Mouse (Mus musculus) spleen, adult 2 months (tissue): ENCODE results near the gene Xrn1.

Experiments
- CTCF ChIP-seq: fragments of 200-500 bp; IDR thresholded peaks from 2 replicates; pipeline ENCODE4 v1.5.1; 2011; ENCODE audit warnings: mild to moderate bottlenecking, inconsistent platforms; ENCODE audit not compliant: insufficient read depth, insufficient read length, insufficient replicate concordance; ENCODE audit errors: extremely low read depth
- POLR2A ChIP-seq: fragments of 200-500 bp; IDR thresholded peaks from 2 replicates; pipeline ENCODE4 v1.6.1; 2011; ENCODE audit warnings: low read depth, low read length, inconsistent platforms

DNA sequence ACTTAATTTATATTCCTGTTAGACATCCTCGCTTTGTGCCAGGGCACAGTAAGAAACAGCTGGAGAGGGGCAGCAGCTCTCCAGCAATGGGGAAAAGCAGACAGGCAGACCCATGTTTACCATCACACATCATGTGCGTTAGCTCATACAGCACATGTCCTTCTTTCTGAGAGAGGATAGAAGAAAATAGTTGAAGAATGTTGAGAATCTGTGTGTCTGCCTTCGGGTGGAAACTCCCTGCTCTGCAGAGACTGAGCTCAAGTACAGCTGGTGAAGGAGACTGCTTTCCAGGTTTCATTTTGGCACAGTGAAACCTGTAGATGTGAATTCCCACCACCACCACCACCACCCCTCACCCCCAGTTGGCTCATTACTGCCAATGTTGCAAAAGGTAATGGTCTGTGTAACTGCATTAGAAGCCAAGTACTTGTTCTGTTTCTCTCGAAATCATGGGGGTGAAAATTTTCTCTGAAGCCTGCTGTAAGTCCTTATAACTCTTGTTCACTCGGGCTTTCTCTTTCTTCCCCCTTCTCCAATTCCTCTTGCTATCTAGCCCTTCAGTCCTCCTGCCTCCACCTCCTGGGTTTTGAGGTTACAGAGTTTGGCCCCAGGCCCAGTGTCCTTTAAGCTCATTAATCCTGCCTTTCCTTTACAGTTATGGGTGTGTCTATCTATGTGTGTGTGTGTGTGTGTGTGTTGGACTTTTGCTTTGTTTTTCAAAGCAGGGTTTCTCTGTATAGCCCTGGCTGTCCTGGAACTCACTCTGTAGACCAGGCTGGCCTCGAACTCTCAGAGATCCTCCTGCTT, 102.1 kb downstream of the Xrn1 start:
- TF ChIP-seq CTCF (no peak), POLR2A (no peak)
